Mouse (Mus musculus) CD4-positive, CD25-positive, alpha-beta regulatory T cell, adult 4 months (primary cell): Measurements from ENCODE around the gene Qprt. TPM values are rescaled to one million over a fixed set of nuclear protein-coding genes. Genes with fewer than 3 reads are reported as not detected.

Experiments
- polyA plus RNA-seq, 2 experiments: library from polyadenylated mRNA; unstranded; fragments of 100-300 nt; shearing (Covaris generic); gene quantifications; one replicate each; pipeline ENCODE4 v1.2.1; 2017

Gene Qprt
- polyA plus RNA-seq, 2 experiments from 2014 or later = 7.5 to 15.2 TPM

Other genes with a start within 250 kb of the Qprt start
- gene Taok2, start 237.5 kb downstream of the Qprt start, polyA plus RNA-seq = 10 to 100 TPM; 15.3 to 15.6 TPM
- 10 to 100 TPM; 40.2 to 53.2 TPM for gene Tmem219, start 199.3 kb downstream of the Qprt start, polyA plus RNA-seq
- 1 to 10 TPM; 5.5 to 8.9 TPM for gene Kctd13, start 193.3 kb downstream of the Qprt start, polyA plus RNA-seq
- gene Asphd1, start 172.6 kb downstream of the Qprt start, polyA plus RNA-seq = under 1 TPM; 0.48 to 0.51 TPM
- gene Sez6l2, start 171.7 kb downstream of the Qprt start, polyA plus RNA-seq = 1 to 10 TPM; 1.5 to 1.8 TPM
- gene Cdipt, start 146.3 kb downstream of the Qprt start, polyA plus RNA-seq = 100 to 1,000 TPM; 121 to 152 TPM
- 1 to 10 TPM in 1 of 2 experiments, under 1 TPM in 1; 0.32 to 1.1 TPM for gene Cdiptos, start 146.1 kb downstream of the Qprt start, polyA plus RNA-seq
- 10 to 100 TPM; 13.7 to 20.9 TPM for gene Mvp, start 107.6 kb downstream of the Qprt start, polyA plus RNA-seq
- 1 to 10 TPM; 1.3 to 2.4 TPM for gene Pagr1b, start 105.7 kb downstream of the Qprt start, polyA plus RNA-seq
- gene Pagr1a, start 104.9 kb downstream of the Qprt start, polyA plus RNA-seq = 10 to 100 TPM; 49.2 to 70.1 TPM
- gene Gm42742, start 101.1 kb downstream of the Qprt start, polyA plus RNA-seq = 10 to 100 TPM; 12.5 to 49.1 TPM
- gene Prrt2, start 101.0 kb downstream of the Qprt start, polyA plus RNA-seq = 1 to 10 TPM; 2.6 to 3.3 TPM
- 10 to 100 TPM; 14.5 to 18.4 TPM for gene Maz, start 95.2 kb downstream of the Qprt start, polyA plus RNA-seq
- 10 to 100 TPM; 13.9 to 20.5 TPM for gene Kif22, start 79.8 kb downstream of the Qprt start, polyA plus RNA-seq
- gene Zg16, start 34.9 kb downstream of the Qprt start, polyA plus RNA-seq = under 1 TPM in 1 of 2 experiments, not detected in 1; 0.81 TPM
- gene AI467606, start 30.9 kb downstream of the Qprt start, polyA plus RNA-seq = 100 to 1,000 TPM; 274 to 321 TPM
- 100 to 1,000 TPM; 101 to 103 TPM for gene Spn, start 15.6 kb upstream of the Qprt start, polyA plus RNA-seq
- 10 to 100 TPM; 39.7 to 51.9 TPM for gene Cd2bp2, start 73.8 kb upstream of the Qprt start, polyA plus RNA-seq
- 10 to 100 TPM; 12.5 to 18.4 TPM for gene Tbc1d10b, start 86.2 kb upstream of the Qprt start, polyA plus RNA-seq
- 10 to 100 TPM; 25.4 to 31.5 TPM for gene Mylpf, start 86.7 kb upstream of the Qprt start, polyA plus RNA-seq
- gene Zfp553, start 110.8 kb upstream of the Qprt start, polyA plus RNA-seq = 1 to 10 TPM; 6.6 to 7.9 TPM
- gene Sept1, start 110.9 kb upstream of the Qprt start, polyA plus RNA-seq = 100 to 1,000 TPM; 819 to 912 TPM
- gene Zfp771, start 122.0 kb upstream of the Qprt start, polyA plus RNA-seq = 1 to 10 TPM; 1.3 to 1.6 TPM
- 10 to 100 TPM; 39.7 to 50.1 TPM for gene Dctpp1, start 138.5 kb upstream of the Qprt start, polyA plus RNA-seq
- 10 to 100 TPM; 17.3 to 23.4 TPM for gene Sephs2, start 151.8 kb upstream of the Qprt start, polyA plus RNA-seq
- 100 to 1,000 TPM; 169 to 297 TPM for gene Itgal, start 174.0 kb upstream of the Qprt start, polyA plus RNA-seq
- gene Zfp768, start 223.4 kb upstream of the Qprt start, polyA plus RNA-seq = not detected